Mouse (Mus musculus): ENCODE measurements around the gene Serpinb1b. TPM values are rescaled to one million over a fixed set of nuclear protein-coding genes. Genes with fewer than 3 reads are reported as not detected.

The Serpinb1b gene
- 1.5 and 7.3 TPM in 2 replicates for polyA plus RNA-seq (2021; fragmentation: Nextera tagmentation)
- long read RNA-seq, experiment 1, partial matches to known transcripts: 1 of 5 reads
- long read RNA-seq, experiment 1, other reads (novel, unspliced or antisense): 4 of 5 reads
- long read RNA-seq, experiment 2, transcript Serpinb1b-201 (7 exons, 1,696 nt): major isoform, 10 of 12 reads
- long read RNA-seq, experiment 2, partial matches to known transcripts: 0 of 12 reads
- long read RNA-seq, experiment 2, other reads (novel, unspliced or antisense): 2 of 12 reads

DNA sequence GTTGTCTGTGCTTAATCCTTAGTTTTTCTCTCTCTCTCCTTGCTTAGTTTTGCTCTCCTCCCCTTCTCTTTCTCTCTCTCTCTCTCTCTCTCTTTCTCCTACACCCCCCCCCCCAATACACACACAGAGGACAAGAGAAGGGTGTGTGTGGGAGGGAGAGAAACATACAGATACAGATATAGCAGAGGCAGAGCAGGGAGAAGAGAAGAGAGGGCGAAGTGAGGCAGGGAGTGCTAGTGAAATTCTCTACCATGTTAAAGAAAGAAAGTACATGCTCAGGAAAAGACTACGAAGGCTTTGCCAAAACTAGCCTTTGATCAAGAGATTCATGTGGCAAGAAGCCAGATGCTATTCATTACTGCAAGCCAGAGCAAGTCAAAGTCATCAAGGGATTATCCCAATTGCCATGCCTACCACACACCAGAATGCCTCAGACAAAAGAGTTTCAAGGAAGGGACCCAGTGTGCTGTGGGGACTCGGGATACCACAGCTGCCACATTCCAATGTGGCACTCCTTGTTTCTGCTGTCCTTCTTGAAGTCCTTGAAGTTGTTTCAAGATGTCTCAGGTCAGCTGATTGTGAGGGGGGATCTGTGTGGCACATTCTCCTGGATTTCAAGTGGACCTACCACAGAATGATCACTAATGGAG is at the start of gene Serpinb1b:
Gene Serpinb1b (plus strand): TSS at position 520 of the 650 bp plus-strand sequence.

Other genes with a start within 250 kb of the Serpinb1b start
- gene Serpinb1a, start 227.4 kb upstream of the Serpinb1b start, polyA plus RNA-seq (2021; fragmentation: Nextera tagmentation): 17.5 and 22.5 TPM in 2 replicates
- gene Serpinb1c, start 180.4 kb upstream of the Serpinb1b start, polyA plus RNA-seq (2021; fragmentation: Nextera tagmentation): not detected in 2 replicates
- 1.6 and 1.9 TPM in 2 replicates for gene Serpinb6b, start 113.4 kb upstream of the Serpinb1b start, polyA plus RNA-seq (2021; fragmentation: Nextera tagmentation)
- gene Serpinb9, start 75.3 kb upstream of the Serpinb1b start, polyA plus RNA-seq (2021; fragmentation: Nextera tagmentation): 4.0 and 5.5 TPM in 2 replicates
- gene Serpinb9b, start 51.2 kb upstream of the Serpinb1b start, polyA plus RNA-seq (2021; fragmentation: Nextera tagmentation): not detected in 2 replicates
- not detected in 2 replicates for gene Serpinb9c, start 81.2 kb downstream of the Serpinb1b start, polyA plus RNA-seq (2021; fragmentation: Nextera tagmentation)
- gene Serpinb9d, start 114.4 kb downstream of the Serpinb1b start, polyA plus RNA-seq (2021; fragmentation: Nextera tagmentation): not detected in 2 replicates
- gene Serpinb9e, start 171.0 kb downstream of the Serpinb1b start, polyA plus RNA-seq (2021; fragmentation: Nextera tagmentation): not detected in 2 replicates
- gene Serpinb9f, start 245.5 kb downstream of the Serpinb1b start, polyA plus RNA-seq (2021; fragmentation: Nextera tagmentation): not detected in 2 replicates

All from layer of hippocampus, adult 6 months (tissue).